Mouse (Mus musculus): ENCODE results near the gene Spsb1.

Gene Spsb1

DNA sequence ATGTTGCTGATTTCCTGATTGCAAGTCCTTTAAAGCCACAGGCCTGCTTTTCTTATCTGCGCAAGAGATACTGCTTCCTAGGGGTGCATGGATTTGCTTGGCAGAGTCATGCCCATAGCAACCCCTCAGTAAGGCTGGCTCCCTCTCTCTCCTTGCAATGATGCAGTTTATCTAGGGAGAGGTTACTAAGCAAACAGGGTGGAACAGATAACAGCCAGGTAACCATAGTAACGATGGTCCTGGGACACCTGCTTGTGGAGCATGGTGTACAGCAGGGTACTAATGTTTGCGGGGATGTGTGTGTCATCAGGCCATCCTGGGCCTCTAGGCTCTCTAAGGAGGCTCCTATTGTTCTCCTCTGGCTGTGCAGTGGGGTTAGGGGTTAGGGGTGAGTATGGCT lies 97.2 kb downstream of the Spsb1 start:
- no peak for DNase-seq (ENCODE audit: low spot score in 2 of 2)

DNA sequence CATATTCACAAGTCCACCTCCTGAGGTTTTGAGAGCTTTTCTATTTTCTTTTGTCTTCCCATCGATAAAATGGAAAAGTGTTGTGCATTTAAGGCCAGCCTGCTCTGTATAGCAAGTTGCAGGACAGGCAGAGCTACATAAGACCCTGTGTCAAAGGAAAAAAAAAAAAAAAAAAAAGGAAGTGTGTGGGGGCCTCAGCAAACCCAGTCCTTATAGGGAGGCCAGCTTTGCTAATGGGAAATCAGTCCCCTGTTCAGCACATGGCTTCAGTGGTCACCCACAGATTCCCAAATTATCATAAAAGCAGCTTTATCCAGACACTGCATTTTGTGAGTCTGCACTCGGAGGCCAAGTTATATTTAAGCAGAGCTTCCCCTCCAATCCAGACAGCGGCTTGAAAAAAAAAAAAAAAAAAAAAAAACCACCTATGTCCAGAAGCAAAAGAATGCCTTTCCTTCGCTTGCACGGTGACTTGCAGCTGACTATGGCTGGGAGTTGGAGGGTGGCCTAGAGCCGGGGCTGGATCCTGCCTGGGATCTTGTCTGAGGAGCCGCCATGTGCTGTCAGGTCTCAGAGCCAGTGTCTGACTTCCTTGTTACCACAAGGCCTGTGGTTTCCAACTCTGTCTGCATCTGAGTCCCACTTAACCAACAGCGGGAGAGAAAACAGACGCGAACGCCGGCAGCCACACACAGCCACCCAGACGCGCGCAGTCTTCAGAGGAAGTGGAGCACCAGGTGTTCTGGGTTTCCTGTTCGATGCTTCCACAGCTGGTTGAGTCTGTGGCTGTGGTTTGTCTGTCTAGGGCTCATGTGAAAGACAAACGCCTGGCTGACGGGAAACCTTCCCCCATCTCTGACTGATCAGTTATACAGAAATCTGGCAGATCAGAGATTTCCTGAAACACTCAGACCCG lies 98.7 kb downstream of the Spsb1 start:
- DNase-seq (ENCODE audit: low spot score in 2 of 2), result peak; percentile 58 to 76

DNA sequence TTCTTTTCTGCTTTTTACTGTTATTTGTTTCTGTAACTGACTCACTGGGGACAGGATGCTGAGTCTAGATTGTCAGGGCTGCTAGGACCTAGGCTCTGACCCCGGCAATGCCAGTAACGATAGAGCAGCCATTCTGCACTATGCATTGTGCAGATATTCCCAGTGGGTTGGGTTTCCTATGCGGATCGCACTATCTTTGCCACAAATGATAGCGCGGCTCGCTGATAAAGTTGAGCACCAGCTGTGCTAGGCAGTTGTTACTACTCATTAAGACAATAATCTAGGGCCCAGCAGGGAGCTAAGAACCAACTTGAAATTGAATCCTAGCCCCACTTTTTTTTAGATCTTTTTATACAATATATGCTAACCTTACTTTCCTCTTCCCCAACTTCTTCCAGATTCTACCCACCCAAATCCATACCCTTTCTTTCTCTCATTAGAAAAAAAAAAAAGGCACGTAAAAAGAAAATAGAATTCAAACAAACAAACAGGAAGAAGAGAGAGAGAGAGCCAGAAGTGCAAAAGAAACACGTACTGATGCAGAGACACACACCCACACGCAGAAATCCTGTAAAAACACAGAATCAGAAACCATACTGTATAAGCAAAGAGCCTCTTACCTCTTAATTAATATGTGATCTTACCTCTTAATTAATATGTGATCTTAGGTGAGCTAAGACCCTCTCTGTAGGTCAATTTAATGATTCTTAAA lies 99.5 kb downstream of the Spsb1 start:
- no peak for DNase-seq (ENCODE audit: low spot score in 2 of 2)

DNA sequence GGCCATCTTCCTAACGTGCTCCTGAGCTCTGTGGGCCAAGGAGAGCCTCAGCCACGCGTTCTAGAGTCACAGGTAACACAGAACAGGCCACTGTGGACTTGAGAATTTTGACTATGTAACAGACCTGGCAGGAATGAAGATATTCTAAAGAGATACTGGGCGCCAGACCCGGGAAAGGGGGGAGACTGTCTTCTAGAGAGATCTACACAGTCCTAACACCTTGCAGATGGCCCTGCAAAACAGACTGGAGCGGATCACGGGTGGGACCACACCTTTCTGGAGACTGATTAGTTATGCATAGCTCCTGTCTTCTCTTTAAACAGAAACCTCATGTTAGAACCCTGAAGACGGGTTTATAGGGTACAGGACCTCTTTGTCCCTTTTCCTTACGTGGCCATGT lies 100.1 kb downstream of the Spsb1 start:
- DNase-seq (ENCODE audit: low spot score in 2 of 2), result no peak

DNA sequence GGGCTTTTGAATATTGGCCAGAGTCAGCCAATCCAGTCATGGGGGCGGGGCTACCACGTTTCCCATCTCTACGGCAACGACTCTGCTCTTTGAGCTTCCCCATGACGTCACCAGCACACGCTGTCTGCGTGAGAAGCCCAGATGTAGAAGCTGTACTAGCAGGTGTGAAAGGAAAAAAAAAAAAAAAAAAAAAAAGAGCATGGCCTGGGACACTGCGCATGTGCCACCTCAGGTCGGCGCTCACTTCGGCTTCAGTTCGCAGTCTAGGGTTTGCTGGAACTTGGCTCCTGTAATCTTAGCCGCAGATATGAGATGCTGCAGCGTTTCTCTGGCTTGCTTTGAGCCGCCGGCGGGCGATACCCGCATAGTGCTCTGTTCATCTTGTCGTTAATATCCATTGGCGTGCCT lies 100.5 kb downstream of the Spsb1 start:
- DNase-seq (ENCODE audit: low spot score in 2 of 2), result peak; percentile 48 to 71

DNA sequence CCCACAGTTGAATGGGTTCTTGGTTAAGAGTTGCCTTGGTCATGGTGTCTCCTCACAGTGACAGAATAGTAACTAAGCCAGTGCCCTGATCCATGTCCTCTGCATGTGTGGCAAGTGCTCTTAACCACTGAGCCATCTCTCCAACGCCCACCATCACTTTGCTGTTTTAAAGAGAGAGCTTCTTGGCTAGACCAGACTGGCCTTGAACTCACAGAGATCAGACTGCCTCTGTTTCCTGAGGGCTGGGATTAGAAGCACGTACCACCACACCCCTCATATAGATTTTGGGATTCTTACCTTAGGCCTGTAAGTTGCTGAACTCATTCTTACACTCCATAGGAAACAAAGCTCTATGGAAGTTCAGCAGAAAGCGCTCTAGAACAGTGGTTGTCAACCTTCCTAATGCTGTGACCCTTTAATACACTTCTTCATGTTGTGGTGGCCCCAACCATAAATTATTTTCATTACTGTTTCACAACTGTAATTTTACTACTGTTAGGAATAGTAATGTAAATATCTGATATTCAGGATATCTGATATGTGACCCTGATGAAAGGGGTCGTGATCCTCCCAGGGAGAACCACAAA lies 101.1 kb downstream of the Spsb1 start:
- no peak for DNase-seq (ENCODE audit: low spot score in 2 of 2)

DNA sequence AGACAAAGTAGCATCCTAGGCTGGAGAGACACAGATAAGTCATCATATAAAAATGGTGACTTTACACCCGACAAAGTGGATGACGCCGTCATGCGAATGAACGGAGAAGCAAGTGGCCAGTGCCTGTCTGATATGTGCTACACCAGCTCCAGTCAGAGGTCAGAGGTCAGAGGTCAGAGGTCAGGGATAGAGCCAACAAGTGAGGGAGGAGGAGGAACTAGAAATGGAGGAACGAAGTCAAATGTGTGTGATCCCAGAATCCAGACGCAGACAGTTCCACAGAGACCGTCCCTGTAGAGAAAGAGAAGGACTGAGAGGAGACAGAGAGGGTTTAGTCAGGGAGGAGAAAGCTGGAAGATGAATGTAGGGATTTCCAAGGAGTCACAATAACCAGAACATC lies 103.3 kb downstream of the Spsb1 start:
- no peak for DNase-seq (ENCODE audit: low spot score in 2 of 2)

DNA sequence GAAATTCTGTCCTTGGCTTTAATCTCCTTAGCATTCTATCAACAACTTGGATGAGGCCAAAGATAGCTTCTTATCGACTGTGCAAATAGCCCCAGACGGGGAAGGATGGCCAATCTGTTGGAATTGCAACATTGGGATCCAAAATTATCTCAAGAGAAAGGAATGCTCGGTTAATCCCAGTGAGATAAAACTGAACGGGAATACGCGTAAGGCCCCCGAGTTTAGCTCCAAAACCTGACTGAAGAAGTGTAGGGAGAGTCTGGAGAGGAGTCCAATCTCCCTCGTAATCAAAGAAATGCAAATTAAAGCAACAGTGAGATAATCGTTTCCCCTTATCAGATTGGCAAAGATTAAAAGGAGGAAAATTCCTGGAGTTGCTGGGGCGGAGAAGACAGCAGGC lies 104.2 kb downstream of the Spsb1 start:
- DNase-seq (ENCODE audit: low spot score in 2 of 2), result no peak

DNA sequence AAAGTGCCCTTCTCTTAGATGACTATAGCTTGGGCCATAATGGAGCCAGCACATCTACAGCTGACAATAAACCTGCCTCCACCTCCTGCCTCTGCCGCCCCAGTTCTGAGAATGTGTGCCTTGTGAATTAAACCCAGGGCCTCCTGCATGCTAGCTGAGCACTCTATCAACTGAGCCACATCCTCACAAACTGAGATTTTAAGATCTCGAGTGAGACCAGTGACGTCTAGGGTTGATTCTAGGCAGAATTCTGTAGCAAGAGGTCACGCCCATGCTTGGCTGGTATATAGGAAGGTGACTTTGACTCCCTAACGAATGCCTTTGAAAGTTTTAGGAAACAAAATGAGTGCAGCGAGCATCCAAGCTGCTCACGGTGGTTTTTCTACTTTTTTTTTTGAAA lies 104.8 kb downstream of the Spsb1 start:
- no peak for DNase-seq (ENCODE audit: low spot score in 2 of 2)

DNA sequence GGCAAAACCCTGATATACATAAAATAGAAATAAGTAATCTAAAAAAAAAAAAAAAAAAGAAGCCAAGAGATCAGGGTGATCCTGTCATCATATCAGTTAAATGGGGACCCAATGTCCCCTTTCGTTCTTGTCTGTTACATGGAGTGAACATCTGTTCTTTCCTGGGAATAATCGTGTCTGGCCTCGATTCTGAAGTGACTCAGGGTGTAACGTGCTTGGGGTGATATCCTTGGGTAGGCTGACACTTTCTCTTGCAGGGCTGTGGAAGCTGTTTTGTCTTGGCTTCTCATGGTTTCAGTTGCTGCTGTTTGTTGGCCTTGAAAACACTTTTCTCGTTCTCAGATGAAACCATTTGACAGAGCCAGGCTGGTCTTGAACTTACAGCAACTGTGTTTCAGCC lies 105.8 kb downstream of the Spsb1 start:
- DNase-seq (ENCODE audit: low spot score in 2 of 2), result no peak

DNA sequence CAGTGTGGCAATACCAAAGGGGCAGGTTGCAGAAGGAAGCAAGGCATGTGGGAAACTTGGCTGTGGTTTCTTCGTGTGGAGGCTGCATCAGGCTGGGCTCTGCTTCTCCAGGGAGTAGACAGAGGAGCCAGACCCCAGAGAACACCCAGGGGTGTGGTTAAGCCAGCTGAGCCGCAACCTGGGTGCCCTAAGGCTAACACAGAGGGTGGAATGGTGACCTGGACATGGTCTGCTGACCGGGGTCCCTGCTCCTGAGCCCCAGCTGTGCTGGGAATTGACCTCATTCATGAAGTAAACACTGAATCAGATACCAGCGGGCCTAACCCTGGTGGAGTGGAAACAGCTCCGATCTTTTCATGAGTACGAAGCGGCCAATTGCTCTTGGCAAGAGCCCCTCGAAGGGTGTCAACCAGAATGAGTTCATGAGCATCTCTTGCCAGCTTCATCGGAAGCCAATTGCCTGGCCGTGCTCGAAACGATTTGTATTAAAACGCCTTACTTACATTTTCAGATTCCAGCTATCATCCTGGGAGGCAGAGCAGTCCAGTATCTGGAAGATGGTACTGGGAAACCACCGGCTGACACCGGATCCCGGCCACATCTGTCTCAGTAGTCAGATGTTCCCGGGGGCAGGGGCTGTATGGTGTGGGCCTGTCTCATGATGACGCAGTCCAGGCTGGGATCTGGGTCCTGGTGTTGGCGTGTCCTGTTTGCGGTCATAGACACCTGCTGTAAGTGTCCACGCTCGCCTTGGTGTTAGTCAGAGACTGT lies 107.8 kb downstream of the Spsb1 start:
- DNase-seq (ENCODE audit: low spot score in 2 of 2), result no peak

All from spleen, postnatal 4 days (tissue).